In genomic region chr2:11059731-11060425, GRCm38 (mm10) we compare ENCODE assay signal across 9 mouse cellular contexts.
A peak's percentile ranks its signal among the peaks of the same experiment; 100 is the strongest.
DNase-seq lines count a peak whose midpoint lies in the region; ATAC-seq and TF ChIP-seq lines count a peak whose summit lies in the region.
"Had no signal": no experiment of that assay in that cellular context is flagged by ENCODE, and none has a peak within 500 bp of the region (broad histone marks: within the 10 kb centered on the region; RNA-seq: fewer than 3 reads in every experiment).

No protein-coding gene starts in this region.

- H3K4me2 ChIP-seq in liver, postnatal 0 days (ENCODE audit: low read depth, low read length) = no peak overlapping the region
- no peak overlapping the region for H3K4me2 ChIP-seq in liver, embryonic 11.5 days
- no peak overlapping the region for H3K4me2 ChIP-seq in forebrain, embryonic 11.5 days (ENCODE audit: low read depth, low read length, severe bottlenecking)
- H3K4me2 ChIP-seq in hindbrain, embryonic 16.5 days (ENCODE audit: low read length) = no peak overlapping the region
- no peak overlapping the region for H3K4me2 ChIP-seq in midbrain, embryonic 11.5 days
- H3K4me2 ChIP-seq: embryonic facial prominence, embryonic 12.5 days had no signal

- no peak for ATAC-seq in liver, postnatal 0 days
- no peak for ATAC-seq in liver, embryonic 11.5 days (replicated peaks; ENCODE audit: low FRiP score)
- ATAC-seq in forebrain, embryonic 11.5 days (replicated peaks; ENCODE audit: low FRiP score) = peak; percentile 76; the same call in 1 of the 2 replicates
- ATAC-seq in hindbrain, embryonic 16.5 days = peak; percentile 93
- peak; percentile 90 for ATAC-seq in midbrain, embryonic 11.5 days (ENCODE audit: low FRiP score)

- no peak overlapping the region for H3K9ac ChIP-seq in liver, postnatal 0 days (replicated peaks)
- no peak overlapping the region for H3K9ac ChIP-seq in liver, embryonic 11.5 days (ENCODE audit: low read depth, low read length)
- H3K9ac ChIP-seq in forebrain, embryonic 11.5 days (ENCODE audit: low read length) = no peak overlapping the region
- no peak overlapping the region for H3K9ac ChIP-seq in hindbrain, embryonic 16.5 days (ENCODE audit: low read depth, low read length)
- H3K9ac ChIP-seq in midbrain, embryonic 11.5 days (ENCODE audit: low read length) = no peak overlapping the region
- H3K9ac ChIP-seq: embryonic facial prominence, embryonic 12.5 days had no signal

- TF ChIP-seq CTCF in liver, postnatal 0 days (IDR thresholded peaks at IDR 0.05; ENCODE audit: low read depth) = peak; percentile 70

- DNase-seq in liver, postnatal 0 days = peak; percentile 22
- no peak for DNase-seq in liver, embryonic 11.5 days (ENCODE audit: low spot score)
- peak; percentile 71 for DNase-seq in brain, embryonic 18.5 days (ENCODE audit: low read depth, low spot score)
- peak; percentile 60 for DNase-seq in forebrain, embryonic 11.5 days (ENCODE audit: low spot score)
- DNase-seq in layer of hippocampus, postnatal 25 days (ENCODE audit: extremely low spot score in 1 of 2, low spot score in 1 of 2) = peak; percentile 23 to 65
- peak; percentile 92 for DNase-seq in midbrain, embryonic 11.5 days (ENCODE audit: low spot score, missing footprints)
- DNase-seq in splenic B cell, adult 2 months (ENCODE audit: low read depth, low spot score) = peak; percentile 30

- no peak overlapping the region for H3K27ac ChIP-seq in liver, postnatal 0 days (ENCODE audit: low read depth)
- H3K27ac ChIP-seq in liver, embryonic 11.5 days (ENCODE audit: low read depth, low read length) = no peak overlapping the region
- H3K27ac ChIP-seq in forebrain, embryonic 11.5 days (ENCODE audit: low read depth, low read length) = no peak overlapping the region
- H3K27ac ChIP-seq in hindbrain, embryonic 16.5 days (ENCODE audit: low read depth, low read length) = 0 out of 2 replicates have a peak overlapping the region, but pooled peaks have one; percentile 4
- H3K27ac ChIP-seq in midbrain, embryonic 11.5 days (ENCODE audit: low read depth, low read length) = no peak overlapping the region
- H3K27ac ChIP-seq: embryonic facial prominence, embryonic 12.5 days had no signal

- H3K4me1 ChIP-seq in liver, postnatal 0 days (ENCODE audit: insufficient read depth) = no peaks in the 10 kb centered on the region
- no peaks in the 10 kb centered on the region for H3K4me1 ChIP-seq in liver, embryonic 11.5 days (replicated peaks; ENCODE audit: control insufficient read depth, insufficient read depth, low read length)
- H3K4me1 ChIP-seq in forebrain, embryonic 11.5 days (replicated peaks; ENCODE audit: control insufficient read depth, insufficient read depth, low read length) = no peaks in the 10 kb centered on the region
- H3K4me1 ChIP-seq in hindbrain, embryonic 16.5 days (ENCODE audit: control insufficient read depth, insufficient read depth, low read depth, low read length) = no peaks in the 10 kb centered on the region
- H3K4me1 ChIP-seq in midbrain, embryonic 11.5 days (ENCODE audit: control insufficient read depth, insufficient read depth, low read length) = no peaks in the 10 kb centered on the region
- H3K4me1 ChIP-seq: embryonic facial prominence, embryonic 12.5 days had no signal

- H3K36me3 ChIP-seq in liver, postnatal 0 days (replicated peaks; ENCODE audit: insufficient read depth, low read length) = no peaks in the 10 kb centered on the region
- H3K36me3 ChIP-seq in liver, embryonic 11.5 days (ENCODE audit: control insufficient read depth, insufficient read depth, low read length) = no peaks in the 10 kb centered on the region
- no peaks in the 10 kb centered on the region for H3K36me3 ChIP-seq in forebrain, embryonic 11.5 days (ENCODE audit: control insufficient read depth, insufficient read depth, low read length)
- no peaks in the 10 kb centered on the region for H3K36me3 ChIP-seq in hindbrain, embryonic 16.5 days (ENCODE audit: control insufficient read depth, insufficient read depth, low read length)
- H3K36me3 ChIP-seq in midbrain, embryonic 11.5 days (ENCODE audit: control insufficient read depth, insufficient read depth, low read length) = no peaks in the 10 kb centered on the region
- H3K36me3 ChIP-seq in splenic B cell, adult 2 months (ENCODE audit: control insufficient read depth, insufficient read depth, low read length, poor library complexity, severe bottlenecking) = no peaks in the 10 kb centered on the region
- H3K36me3 ChIP-seq: embryonic facial prominence, embryonic 12.5 days had no signal

- WGBS in liver, postnatal 0 days (ENCODE audit: insufficient replicate concordance) = 21% methylated on average over 9 of the region's 9 CpGs
- WGBS in liver, embryonic 11.5 days = 26% methylated on average over 9 of the region's 9 CpGs
- WGBS in forebrain, embryonic 11.5 days = 22% methylated on average over 9 of the region's 9 CpGs
- WGBS in hindbrain, embryonic 16.5 days = 14% methylated on average over 9 of the region's 9 CpGs
- WGBS in midbrain, embryonic 11.5 days = 25% methylated on average over 9 of the region's 9 CpGs

- no peak overlapping the region for H3K4me3 ChIP-seq in liver, postnatal 0 days (ENCODE audit: low read depth, low read length)
- H3K4me3 ChIP-seq in liver, embryonic 11.5 days (ENCODE audit: low read depth, low read length) = no peak overlapping the region
- no peak overlapping the region for H3K4me3 ChIP-seq in forebrain, embryonic 11.5 days (ENCODE audit: low read depth, low read length)
- H3K4me3 ChIP-seq in hindbrain, embryonic 16.5 days (ENCODE audit: low read length) = no peak overlapping the region
- H3K4me3 ChIP-seq in midbrain, embryonic 11.5 days (ENCODE audit: low read depth, low read length) = no peak overlapping the region
- H3K4me3 ChIP-seq: embryonic facial prominence, embryonic 12.5 days had no signal

- no peaks in the 10 kb centered on the region for H3K9me3 ChIP-seq in liver, postnatal 0 days (ENCODE audit: low read length)
- no peaks in the 10 kb centered on the region for H3K9me3 ChIP-seq in liver, embryonic 11.5 days (ENCODE audit: control insufficient read depth, low read length)
- no peaks in the 10 kb centered on the region for H3K9me3 ChIP-seq in forebrain, embryonic 11.5 days (ENCODE audit: control insufficient read depth, low read length)
- no peaks in the 10 kb centered on the region for H3K9me3 ChIP-seq in hindbrain, embryonic 16.5 days (ENCODE audit: control insufficient read depth, low read length)
- no peaks in the 10 kb centered on the region for H3K9me3 ChIP-seq in midbrain, embryonic 11.5 days (ENCODE audit: control insufficient read depth, low read length)
- H3K9me3 ChIP-seq: embryonic facial prominence, embryonic 12.5 days had no signal

- no peaks in the 10 kb centered on the region for H3K27me3 ChIP-seq in liver, postnatal 0 days (ENCODE audit: insufficient read depth, low read length)
- no peaks in the 10 kb centered on the region for H3K27me3 ChIP-seq in liver, embryonic 11.5 days (replicated peaks; ENCODE audit: control insufficient read depth, insufficient read depth, low read length)
- H3K27me3 ChIP-seq in forebrain, embryonic 11.5 days (ENCODE audit: control insufficient read depth, insufficient read depth, low read length) = no peaks in the 10 kb centered on the region
- no peaks in the 10 kb centered on the region for H3K27me3 ChIP-seq in hindbrain, embryonic 16.5 days (replicated peaks; ENCODE audit: control insufficient read depth, insufficient read depth, low read length)
- H3K27me3 ChIP-seq in midbrain, embryonic 11.5 days (ENCODE audit: control insufficient read depth, insufficient read depth, low read length) = no peaks in the 10 kb centered on the region
- H3K27me3 ChIP-seq in splenic B cell, adult 2 months (ENCODE audit: control insufficient read depth, insufficient read depth, low read length, poor library complexity, severe bottlenecking) = no peaks in the 10 kb centered on the region
- H3K27me3 ChIP-seq: embryonic facial prominence, embryonic 12.5 days had no signal

- no peak for TF ChIP-seq EP300 in liver, postnatal 0 days (IDR thresholded peaks at IDR 0.05; ENCODE audit: low read depth)

Comparison
In these comparisons a context has a peak if more than half of its experiments do, and no peak if none do; other contexts are left out.
1. ATAC-seq: peak in forebrain, embryonic 11.5 days (single experiment), hindbrain, embryonic 16.5 days (single experiment) and midbrain, embryonic 11.5 days (single experiment); none in liver, postnatal 0 days (single experiment) and liver, embryonic 11.5 days (single experiment).